Mouse (Mus musculus): ENCODE measurements around the gene Prelp. TPM values are rescaled to one million over a fixed set of nuclear protein-coding genes. Genes with fewer than 3 reads are reported as not detected.
A peak's percentile ranks its signal among the peaks of the same experiment; 100 is the strongest.

Gene Prelp
- total RNA-seq, 2 experiments from 2014 or later, result 4.6 to 10.2 TPM

DNA sequence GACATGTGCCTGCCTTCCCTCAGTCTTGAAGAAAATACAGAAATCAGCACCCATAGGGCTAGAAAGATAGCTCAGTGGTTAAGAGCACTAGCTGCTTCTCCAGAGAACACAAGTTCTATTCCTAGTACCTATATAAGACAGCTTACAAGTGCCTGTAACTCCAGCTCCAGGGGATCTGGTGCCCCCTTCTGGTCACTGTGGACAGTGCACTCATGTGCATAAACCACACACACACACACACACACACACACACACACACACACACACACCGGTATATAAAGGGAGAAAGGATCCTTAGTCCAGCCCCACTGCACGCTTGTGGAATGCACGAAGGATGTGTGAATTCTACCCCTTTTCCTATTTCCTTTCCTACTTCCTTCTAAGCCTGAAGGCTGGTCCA is 15.0 kb upstream of the Prelp start:
- no peak for DNase-seq (ENCODE audit: low spot score in 2 of 2)

GRCm38 (mm10) chr1:133934354-133934963 is 13.2 kb upstream of the Prelp start:
- DNase-seq (ENCODE audit: low spot score in 2 of 2), result no peak

GRCm38 (mm10) chr1:133933301-133934195 is 12.3 kb upstream of the Prelp start:
- DNase-seq (ENCODE audit: low spot score in 2 of 2), result no peak

DNA sequence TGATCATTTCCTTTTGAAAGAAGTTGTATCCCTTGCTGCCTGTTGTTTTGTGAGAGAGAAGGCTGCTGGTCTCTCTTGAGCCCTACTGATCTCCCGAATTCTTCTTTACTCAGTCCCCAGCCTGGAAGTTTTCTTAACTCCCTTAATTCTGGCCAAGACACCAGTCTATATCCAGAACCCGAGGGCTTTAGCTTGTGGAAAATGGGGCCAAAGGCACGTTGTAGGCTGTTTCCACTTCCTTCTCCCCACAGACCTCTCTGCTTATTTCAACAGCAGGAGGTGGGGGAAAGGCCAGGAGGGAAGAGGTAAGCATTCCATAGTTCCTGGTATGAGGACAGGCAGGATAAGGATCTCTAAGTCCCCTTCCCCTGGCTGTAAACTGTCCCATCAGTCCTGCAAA is 8.8 kb upstream of the Prelp start:
- DNase-seq (ENCODE audit: low spot score in 2 of 2), result no peak

GRCm38 (mm10) chr1:133925223-133925622 is 4.0 kb upstream of the Prelp start:
- DNase-seq (ENCODE audit: low spot score in 2 of 2), result no peak

GRCm38 (mm10) chr1:133924141-133924875 is 3.1 kb upstream of the Prelp start:
- DNase-seq (ENCODE audit: low spot score in 2 of 2), result peak in 1 of 2 experiments; percentile 31

DNA sequence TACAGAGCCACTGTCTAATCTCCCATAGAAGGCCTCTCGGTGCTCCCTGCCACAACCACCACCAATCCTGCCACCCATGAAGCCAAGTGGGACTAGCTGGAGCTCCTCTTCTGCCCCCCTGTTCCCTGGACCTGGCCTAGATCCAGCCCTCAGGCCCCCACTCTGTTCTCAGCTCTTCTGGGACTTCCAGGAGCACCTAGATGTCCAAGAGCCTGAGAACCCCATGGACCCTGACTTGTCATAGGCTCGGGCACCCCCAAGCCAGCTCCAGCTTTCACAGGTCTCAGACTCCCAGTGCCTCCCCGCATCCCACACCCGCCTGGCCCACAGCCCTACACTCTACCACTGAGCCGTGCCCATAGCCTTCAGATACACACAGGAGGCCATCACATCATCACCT is 1.9 kb upstream of the Prelp start:
- no peak for DNase-seq (ENCODE audit: low spot score in 2 of 2)

- DNase-seq (ENCODE audit: low spot score in 2 of 2), result no peak
Measured at GRCm38 (mm10) chr1:133920876-133921275, 338 bp downstream of the Prelp start.

DNA sequence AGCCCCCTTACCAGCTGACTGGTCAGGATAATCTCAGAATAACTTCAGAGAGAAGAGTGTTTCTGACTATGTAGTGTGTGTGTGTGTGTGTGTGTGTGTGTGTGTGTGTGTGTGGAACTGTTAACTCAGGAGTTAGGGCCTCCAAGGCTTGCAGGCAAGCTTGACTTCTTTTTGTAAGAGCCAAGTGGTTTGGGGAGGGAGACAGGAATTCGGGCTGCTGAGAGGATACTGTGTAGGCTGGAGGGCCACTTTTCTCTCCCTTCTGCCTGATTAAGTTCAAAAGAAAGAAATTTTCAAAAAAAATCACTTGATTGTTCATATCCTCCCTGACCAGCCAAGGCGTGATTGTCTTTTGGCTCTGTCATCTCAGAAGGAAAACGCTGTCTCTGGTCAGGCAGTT is 813 bp downstream of the Prelp start:
- no peak for DNase-seq (ENCODE audit: low spot score in 2 of 2)

DNA sequence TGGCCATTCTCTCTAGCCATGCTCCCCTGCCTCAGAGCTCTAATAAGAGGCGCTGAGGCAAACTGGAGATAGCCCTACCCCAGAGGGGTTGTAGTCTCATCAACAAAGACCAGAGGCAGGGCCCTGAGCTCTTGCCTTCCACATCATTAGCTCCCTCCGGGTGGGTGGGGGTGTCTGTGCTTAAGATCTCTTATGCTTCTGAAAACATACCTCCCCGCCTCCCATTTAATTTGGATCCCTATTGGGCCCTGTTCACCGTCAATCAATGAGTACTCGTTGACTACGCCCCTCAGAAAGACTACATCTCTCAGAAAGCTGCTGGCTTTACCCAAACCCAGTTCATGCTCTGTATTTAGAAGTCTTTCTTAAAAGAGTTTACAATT is 3.1 kb downstream of the Prelp start:
- no peak for DNase-seq (ENCODE audit: low spot score in 2 of 2)

DNA sequence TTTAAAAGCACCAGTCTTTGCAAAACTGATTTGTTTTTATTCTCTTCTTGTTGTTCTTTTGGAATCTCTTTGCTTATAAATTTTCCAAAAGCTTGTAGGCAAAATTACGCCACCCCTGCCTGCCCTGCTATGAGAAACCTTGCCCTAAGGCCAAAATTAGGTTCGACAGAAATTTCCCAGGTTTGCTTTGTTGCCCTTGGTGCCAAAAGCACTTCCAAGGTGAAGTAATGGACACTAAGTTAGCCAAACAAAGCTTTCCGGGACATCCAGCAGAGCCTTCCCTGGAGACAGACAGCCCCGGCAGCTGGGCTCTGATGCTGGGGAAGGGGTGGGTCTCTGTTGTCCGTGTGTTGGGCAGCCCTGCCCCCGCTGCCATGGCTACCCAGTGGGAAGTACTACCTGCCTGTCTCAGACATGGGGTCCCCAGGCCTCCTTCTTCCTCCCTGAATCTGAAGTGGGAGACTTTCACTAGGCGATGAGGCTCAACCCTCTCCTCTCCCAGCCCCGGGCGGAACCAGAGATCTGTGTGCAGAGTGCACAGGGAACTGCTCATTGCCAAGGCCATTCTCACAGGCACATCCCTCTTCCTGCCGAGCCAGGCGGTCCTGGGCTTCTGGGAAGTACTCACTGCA is 3.6 kb downstream of the Prelp start:
- no peak for DNase-seq (ENCODE audit: low spot score in 2 of 2)

GRCm38 (mm10) chr1:133915723-133916355 is 5.4 kb downstream of the Prelp start:
- peak in 1 of 2 experiments; percentile 64 for DNase-seq (ENCODE audit: low spot score in 2 of 2)

DNA sequence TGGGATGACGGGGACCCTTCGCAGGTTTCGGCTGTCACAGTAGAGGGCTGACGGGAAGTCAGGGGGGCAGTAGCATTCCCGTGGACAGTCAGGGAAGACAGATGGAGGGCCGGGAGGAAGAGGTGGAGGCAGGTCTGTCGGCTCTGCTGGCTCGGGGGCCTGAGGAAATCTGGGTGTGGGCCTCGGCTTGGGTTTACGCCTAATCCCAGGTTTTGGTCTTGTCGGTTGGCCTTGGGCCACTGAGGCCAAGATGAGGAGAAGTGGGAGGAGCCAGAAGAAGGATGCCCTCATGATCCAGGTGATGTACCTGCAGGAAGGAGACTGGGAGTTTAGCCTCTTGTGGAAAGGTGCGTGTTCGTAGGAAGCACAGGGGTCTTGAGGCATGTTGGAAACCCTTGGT is 6.1 kb downstream of the Prelp start:
- DNase-seq (ENCODE audit: low spot score in 2 of 2), result no peak

GRCm38 (mm10) chr1:133913018-133913417 is 8.2 kb downstream of the Prelp start:
- no peak for DNase-seq (ENCODE audit: low spot score in 2 of 2)

DNA sequence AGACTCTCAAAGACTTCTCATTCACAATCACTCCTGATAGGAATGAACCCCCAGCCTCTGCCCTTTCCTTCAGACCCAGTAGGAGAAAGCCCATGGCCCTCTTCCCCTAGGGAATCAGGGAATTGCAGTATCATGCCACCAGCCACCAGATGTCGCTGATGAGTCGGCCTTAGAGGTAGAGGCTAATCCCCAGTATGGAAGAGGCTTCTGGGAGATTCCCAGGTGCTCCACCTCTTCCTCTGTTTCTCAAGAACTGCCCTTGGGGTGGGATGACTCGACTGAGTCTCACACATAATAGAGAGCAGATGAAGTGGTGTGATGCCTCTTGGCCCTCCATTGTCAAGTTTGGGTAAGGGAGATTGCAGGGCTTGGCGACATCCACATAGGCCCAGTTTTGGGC is 9.8 kb downstream of the Prelp start:
- DNase-seq (ENCODE audit: low spot score in 2 of 2), result peak; percentile 59 to 61

DNA sequence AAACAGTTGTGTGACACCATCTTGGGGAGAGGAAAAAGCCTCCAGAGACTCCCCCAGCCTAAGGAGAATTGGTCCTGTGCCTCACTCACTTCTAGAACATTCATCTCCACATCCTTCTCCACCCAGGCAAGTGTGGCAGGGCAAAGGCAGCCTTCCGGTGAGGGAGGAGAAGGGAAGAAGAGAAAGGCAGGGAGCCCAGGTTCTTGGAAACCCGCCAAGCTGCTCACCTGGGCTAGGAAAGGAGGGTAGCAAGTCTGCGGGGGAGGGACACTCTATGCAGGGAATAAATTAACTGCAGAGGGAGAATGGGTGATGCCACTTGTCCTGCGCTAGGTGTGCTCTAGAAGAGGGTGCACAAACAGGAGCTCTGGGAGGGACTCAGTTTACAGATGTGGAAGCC is 10.2 kb downstream of the Prelp start:
- DNase-seq (ENCODE audit: low spot score in 2 of 2), result no peak

DNA sequence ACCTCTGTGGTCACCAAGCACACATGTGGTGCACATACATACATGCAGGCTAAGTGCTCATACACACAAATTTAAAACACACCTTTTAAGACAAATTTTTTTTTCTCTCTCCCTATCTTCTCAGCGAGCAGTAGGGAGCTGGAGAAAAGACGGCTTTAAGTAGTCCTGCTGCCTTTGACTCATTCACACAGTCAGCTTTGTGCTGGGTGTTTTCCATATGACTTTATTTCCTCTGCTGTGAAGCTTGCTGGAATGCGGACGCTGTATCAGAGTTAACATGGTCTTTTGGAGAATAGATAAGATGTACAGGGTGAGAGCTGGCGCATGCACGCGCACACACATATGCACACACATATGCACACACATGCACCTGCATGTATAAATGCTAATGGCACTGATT is 11.1 kb downstream of the Prelp start:
- DNase-seq (ENCODE audit: low spot score in 2 of 2), result no peak

GRCm38 (mm10) chr1:133908659-133909575 is 12.3 kb downstream of the Prelp start:
- peak; percentile 43 to 46 for DNase-seq (ENCODE audit: low spot score in 2 of 2)

DNA sequence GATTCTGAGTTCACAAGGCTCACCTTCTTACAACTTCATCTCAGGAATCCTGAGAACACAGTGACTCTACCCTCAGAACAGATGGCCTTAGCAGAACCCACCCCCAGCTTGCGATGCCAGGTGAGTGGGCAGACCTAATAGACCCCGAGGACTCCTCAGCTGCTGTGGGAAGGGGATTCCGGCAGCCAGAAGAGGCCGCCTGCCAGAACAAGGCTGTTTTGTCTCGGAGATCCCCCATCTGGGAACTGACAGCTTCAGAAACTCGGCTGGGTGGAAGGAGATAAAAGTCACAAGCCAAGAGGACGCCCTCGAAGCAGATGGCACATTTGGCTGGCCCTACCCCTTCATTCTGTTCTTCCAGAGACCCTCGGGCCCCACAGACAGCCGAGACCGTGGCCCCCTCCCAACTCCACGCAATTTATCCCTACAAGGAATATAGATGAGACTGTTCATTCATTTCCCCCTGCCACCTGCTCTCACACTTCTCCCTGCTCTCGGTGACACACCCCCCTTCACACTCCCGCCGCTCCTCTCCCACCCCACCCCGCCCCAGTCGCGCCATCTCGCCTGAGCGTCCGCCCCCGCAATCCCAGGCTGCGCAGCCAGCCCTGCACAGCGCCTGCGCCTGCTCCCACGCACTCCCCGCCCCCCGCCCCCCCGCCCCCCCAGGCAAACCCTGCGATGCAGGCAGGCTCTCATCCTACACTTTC is 13.1 kb downstream of the Prelp start, which contains the start of gene Optc:
Gene Optc (minus strand): TSS at position 51 of the 710 bp plus-strand sequence.
- peak; percentile 69 to 76 for DNase-seq (ENCODE audit: low spot score in 2 of 2)

Measured in layer of hippocampus, postnatal 14 days (tissue).